Mouse (Mus musculus) liver (tissue): ENCODE measurements around the gene Gm49405.
"Not testable (repeated sequence)": the region's sequence is repeated elsewhere in the genome, so short reads cannot be mapped to it uniquely, and the experiment has no call there.

Experiments
- DNase-seq: peaks from one replicate; pipeline ENCODE4 v3.0.0-alpha.2; 2020; ENCODE audit warnings: mixed read lengths

The Gm49405 gene

DNA sequence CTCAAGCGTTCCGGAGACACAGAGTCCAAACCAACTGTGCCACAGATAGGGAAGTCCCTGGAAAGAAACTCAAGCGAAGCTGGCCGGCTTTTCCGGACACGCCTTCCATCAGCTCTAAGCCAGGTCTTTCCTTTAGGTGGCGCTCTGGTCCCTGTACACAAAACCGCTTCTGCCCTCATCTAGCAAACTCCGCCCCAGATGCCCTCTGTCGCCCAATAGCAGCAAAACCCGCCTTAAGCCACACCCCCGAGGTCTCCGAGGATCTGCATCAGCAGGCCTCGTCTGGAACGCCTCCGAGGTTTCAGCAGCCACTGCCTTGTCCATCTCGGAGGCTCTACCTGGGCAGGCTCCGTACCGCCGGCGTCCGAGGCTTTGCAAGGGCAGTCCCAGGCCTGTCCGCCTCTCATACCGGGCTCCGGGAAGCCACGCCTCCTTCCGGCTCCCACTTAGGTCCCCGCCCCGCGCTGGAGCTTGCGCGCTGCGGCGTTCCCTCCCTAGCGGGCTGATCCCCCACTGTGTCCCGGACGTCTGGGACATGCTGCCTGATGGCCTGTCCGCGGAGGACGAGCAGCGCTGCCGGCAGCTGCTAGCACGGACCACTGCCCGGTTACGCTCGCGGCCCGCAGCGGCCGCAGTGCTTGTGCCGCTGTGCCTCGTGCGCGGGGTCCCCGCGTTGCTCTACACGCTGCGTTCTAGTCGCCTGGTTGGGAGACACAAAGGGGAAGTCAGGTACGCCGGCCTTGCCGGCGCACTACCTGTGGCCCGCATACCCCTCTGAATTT, at the start of gene Gm49405, which contains the start of gene Nudt8:
Gm49405 (plus strand) TSS at position 508 of the 782 bp plus-strand sequence.
Nudt8 (plus strand) TSS at position 462 of the 782 bp plus-strand sequence.
- peak; percentile 98 for DNase-seq

DNA sequence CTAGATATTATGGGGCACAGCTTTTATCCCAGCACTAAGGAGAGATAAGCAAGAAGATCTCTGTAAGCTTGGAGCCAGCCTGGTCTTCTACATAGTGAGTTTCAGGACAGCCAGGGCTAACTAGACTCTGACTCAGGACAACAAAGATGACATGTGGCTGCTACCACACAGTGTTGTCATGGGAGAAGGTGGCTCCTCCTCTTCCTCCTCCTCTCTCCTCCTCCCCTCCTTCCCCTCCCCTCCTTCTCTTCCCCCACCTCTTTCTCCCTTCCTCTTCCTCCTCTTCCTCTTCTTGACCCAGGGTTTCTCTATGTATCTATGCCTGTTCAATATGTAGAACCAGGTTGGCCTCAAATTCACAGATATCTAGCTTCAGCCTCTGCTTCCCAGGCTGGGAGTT, 49.0 kb upstream of the Gm49405 start:
- DNase-seq = no peak

DNA sequence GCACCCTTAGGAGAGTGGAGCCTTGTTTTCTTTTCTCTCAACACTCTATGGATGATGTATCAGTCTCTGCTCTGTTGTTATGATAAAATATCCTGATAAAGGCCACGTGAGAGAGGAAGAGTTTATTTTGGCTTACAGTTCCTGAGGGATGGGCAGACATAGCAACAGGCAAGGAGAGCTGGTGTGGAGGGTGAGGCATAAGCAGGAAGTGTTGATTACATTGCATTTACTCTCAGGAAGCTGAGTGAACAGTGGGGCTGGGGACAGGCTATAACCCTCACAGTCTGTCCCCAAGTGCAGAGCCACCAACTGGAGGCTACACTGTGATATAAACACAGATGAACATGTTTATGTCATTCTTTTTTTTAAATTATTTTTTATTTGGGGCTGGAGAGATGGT, 48.3 kb upstream of the Gm49405 start:
- DNase-seq = no peak

DNA sequence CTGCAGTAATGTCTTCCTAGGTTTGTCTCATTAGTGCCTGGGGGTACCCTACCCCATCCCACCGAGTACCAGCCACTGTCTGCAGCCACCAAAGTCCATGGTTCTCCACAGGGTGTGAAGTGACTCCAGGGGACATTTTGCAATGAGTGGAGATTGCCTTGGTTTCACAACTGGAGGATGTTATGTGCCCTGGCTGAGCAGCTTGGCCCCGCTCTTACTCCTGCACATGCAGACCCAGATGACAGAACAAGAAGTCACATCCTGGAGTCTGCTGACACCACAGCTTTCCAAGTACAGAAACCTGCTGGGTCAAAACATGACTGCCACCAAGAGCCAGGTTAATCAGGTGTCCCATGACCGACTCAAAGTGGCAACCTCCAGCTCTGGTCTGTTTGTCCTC, 45.4 kb upstream of the Gm49405 start:
- no peak for DNase-seq

DNA sequence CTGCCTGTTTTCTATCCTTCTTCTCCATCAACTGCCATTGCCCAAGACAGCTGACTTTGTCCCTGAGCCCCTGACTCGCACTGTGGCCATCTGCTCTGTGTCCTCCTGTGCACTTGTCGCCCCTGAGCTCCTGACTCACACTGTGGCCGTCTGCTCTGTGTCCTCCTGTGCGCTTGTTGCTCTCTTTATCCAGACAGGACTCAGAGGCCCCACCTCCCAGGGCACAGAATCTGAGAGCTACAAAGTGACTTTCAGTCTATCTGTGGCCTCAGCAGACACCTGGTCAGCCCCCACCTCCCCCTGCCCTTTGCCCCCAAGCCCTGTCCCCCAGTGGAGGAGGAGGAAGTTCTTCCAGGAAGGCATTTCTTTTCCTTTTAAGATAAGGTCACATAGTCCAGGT, 44.6 kb upstream of the Gm49405 start:
- no peak for DNase-seq

DNA sequence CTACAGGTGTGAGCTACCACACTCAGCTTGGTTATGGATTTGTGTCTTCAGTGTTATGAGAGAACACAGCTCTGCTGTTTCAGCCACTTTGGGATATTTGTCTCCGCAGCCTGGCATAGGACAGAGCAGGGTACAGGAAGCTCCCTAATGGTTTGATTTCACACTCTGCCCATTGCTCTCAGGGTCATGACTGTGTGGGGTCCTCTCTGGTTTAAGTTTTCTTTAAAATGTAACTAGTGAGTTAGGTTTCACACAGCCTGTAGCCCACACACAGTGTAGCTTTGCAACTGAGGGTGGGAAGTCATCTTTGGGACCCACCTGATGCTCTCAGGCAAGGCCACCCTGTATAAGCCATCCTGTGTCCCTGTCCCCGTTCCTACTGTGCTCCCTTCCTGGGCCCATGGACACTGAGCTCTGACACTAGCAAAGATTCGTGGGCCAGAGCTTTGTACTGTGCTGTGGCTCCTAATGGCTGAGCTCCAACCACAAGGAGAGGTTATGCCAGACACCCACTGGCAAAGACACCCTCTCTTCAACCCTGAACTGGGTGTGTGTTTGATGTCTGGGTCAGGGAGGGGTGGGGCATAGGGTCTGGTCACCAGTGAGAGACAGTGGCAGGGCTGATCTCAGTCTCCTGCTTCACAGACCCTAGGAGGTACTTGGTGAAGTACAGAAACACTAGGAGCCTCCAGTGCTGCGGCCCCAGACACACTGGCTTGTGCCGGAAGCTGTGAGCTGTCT, 43.0 kb upstream of the Gm49405 start:
- DNase-seq = not testable (repeated sequence)

DNA sequence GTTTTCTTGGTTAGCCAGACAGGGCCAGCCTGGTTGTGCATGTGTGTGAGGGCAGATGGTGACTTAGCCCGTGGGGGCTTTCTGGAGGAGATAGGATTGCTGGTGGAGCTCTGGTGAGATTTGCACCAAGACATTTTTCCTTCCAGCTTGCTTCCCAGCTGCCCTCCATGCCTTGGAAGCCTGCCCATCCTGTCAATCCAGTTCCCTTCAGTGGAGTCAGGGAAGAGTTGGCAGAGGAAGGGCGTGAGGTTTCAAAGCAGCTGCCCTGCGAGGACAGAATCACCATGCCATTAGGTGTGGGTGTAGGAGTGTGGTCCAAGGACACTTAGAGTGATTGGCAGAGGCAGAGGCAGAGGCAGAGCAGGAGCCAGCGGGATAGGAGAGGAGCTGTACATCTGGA, 42.0 kb upstream of the Gm49405 start, which contains the start of gene Aldh3b3:
Aldh3b3 (plus strand) TSS at position 176 of the 400 bp plus-strand sequence.
- DNase-seq = no peak

GRCm38 (mm10) chr19:3959030-3959429, 41.4 kb upstream of the Gm49405 start:
- no peak for DNase-seq

DNA sequence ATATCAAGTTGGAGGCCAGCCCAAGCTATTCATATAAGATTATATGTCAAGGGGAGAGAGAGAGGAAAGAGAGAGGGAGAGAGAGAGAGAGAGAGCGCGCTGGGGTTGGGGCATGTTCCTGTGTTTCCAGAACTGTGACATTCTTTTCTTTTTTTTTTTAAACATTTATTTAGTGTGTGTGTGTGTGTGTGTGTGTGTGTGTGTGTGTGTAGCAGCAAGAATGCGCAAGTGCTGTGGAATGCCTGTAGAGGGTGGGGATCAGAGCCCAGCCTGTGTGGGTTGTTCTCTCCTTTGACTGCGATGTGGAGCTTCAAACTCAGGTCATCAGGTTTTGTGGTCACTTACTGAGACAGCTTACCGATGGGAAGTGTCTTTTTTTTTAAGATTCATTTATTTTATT, 40.2 kb upstream of the Gm49405 start:
- DNase-seq = no peak

DNA sequence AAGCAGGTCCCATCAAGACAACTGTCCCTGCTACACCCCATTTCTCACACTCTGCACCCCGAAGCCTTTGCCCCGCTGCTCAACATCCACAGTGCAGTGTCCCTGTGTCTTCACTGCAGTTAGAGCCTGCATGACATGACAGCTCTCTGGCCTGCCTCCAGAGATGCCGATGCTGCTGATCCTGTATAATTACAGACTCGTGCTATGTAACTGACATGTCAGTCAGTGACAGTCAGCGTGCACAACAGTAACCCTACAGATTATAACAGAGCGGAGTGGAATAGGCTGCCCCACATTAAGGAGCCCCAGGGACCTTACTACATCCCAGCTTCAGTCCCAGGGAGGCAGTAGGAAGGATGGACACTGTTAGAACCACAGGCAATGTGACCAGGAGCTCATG, 38.6 kb upstream of the Gm49405 start:
- DNase-seq = not testable (repeated sequence)

DNA sequence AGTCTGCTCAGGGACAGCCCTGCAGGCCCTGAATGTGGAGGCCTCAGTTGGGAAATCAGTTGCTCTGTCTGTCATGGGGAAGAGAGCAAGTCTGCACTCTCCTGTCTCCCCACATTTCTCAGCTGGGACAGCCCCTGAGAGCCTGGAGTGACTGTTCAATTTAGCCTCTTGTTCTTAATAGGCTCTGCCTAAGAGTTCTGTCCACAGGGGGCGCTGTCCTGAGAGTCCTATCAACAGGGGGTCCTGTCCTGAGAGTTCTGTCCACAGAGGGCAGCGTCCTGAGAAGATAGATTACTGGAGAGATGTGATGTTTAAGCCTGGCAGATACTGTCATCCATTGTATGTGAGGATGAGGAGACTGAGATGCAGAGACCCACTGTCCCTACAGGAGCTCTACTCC, 38.0 kb upstream of the Gm49405 start:
- peak; percentile 26 for DNase-seq

GRCm38 (mm10) chr19:3964030-3964429, 36.4 kb upstream of the Gm49405 start:
- no peak for DNase-seq

DNA sequence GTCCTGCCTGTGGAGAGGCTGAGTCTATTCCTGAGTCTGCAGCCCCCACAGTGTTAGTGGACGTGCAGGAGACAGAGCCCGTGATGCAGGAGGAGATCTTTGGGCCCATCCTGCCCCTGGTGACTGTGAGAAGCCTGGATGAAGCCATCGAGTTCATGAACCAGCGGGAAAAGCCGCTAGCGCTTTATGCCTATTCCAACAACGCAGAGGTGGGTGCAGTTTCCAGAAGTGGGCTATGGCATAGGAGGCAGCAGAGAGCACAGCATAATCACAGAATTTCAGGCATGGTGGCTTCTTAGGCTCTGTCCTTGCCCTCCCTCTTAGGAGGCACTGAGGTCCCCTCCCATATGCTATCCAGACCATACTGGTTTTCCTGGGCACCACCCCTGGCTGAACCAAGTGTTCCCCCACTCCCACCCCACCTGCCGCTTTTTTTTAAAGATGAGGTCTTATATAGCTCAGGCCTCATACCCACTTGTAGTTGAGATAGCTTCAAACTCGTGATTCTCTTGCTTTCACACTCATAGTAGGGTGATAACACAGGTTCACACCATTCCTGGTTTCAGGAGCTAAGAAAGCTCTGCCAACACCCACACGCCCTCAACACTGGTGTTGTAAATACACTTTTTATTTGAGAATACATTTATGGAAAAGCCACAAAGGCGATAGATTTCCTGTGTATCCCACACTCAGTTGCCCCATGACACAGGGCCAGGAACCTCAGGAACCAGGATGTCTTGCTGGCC, 33.9 kb upstream of the Gm49405 start:
- no peak for DNase-seq

GRCm38 (mm10) chr19:3967258-3967657, 33.2 kb upstream of the Gm49405 start:
- DNase-seq = no peak

GRCm38 (mm10) chr19:3972229-3972628, 28.2 kb upstream of the Gm49405 start, which contains the start of gene Aldh3b2:
Gene Aldh3b2, plus strand, starts transcription at chr19:3972328.
- peak; percentile 71 for DNase-seq

DNA sequence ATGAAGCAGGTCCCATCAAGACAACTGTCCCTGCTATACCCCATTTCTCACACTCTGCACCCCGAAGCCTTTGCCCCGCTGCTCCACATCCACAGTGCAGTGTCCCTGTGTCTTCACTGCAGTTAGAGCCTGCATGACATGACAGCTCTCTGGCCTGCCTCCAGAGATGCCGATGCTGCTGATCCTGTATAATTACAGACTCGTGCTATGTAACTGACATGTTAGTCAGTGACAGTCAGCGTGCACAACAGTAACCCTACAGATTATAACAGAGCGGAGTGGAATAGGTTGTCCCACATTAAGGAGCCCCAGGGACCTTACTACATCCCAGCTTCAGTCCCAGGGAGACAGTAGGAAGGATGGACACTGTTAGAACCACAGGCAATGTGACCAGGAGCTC, 25.8 kb upstream of the Gm49405 start:
- DNase-seq = not testable (repeated sequence)

- no peak for DNase-seq
These were observed 24.6 kb upstream of the Gm49405 start for GRCm38 (mm10) chr19:3975866-3976265.

GRCm38 (mm10) chr19:3980309-3980708, 20.1 kb upstream of the Gm49405 start:
- peak; percentile 80 for DNase-seq

GRCm38 (mm10) chr19:3980917-3981316, 19.5 kb upstream of the Gm49405 start:
- no peak for DNase-seq

GRCm38 (mm10) chr19:3983527-3984200, 16.8 kb upstream of the Gm49405 start:
- no peak for DNase-seq

DNA sequence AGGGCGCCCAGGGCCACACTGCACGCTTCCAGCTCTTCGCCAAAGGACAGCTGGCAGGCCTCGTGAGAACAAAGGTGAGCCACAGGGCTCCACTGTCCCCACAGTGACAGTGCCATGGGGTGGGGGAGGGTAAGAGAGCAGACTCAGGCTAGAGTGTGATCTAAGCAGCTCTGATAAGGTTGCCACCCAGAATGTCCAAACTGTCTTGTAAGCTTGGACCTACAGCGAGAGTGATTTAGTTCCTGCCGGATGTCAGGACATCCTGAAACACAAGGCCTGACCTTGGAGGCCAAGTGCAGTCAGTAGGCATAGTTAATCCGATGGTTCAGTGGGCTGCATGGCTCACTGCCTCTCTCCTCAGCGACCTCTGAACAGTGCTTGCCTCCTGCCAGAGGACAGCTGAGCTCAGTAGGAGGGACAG, 15.2 kb upstream of the Gm49405 start:
- peak; percentile 42 for DNase-seq

DNA sequence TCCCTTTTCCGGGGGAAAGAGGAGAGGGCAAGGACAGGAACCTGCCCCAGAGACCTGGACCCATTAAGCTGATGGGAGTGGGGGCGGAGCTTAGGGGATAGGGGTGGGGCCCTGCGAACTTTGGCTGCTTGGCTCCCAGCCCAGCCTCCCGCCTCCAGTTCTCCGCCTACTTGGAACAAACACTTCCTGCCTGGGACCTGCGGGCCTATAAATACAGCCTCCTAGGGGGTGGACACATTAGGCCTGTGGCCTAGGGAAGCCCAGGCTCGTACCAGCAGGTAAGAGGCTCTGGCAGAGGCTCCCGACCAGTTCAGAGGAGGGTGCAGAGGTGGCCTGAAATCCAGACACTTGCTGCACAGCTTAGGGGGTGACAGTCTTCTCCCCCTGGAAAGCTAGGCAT, 14.1 kb upstream of the Gm49405 start, which contains the start of gene Acy3:
Acy3 (plus strand) TSS at position 237 of the 400 bp plus-strand sequence.
- DNase-seq = peak; percentile 84
